Mouse (Mus musculus) heart, postnatal 0 days (tissue): ENCODE measurements around the gene Tcf3. TPM values are rescaled to one million over a fixed set of nuclear protein-coding genes. Genes with fewer than 3 reads are reported as not detected.

ENCODE experiments used
- ATAC-seq: fragments of 200-750 bp; cut with Nextera tagmentation; 2 replicates; pipeline ENCODE4 v1.8.0; 2017; ENCODE audit warnings: low read depth, moderate number of reproducible peaks, moderate library complexity; ENCODE audit not compliant: insufficient read depth
- DNase-seq: peaks from one replicate; pipeline ENCODE4 v3.0.0-alpha.2; 2016; ENCODE audit warnings: low spot score
- H3K27ac ChIP-seq: fragments of 300-500 bp; sonication (generic); 2 replicates; pipeline ENCODE4 v1.5.1; 2014; ENCODE audit warnings: low read depth, mild to moderate bottlenecking
- H3K27me3 ChIP-seq: fragments of 300-500 bp; sonication (generic); 2 replicates; pipeline ENCODE4 v1.6.1; 2014; ENCODE audit warnings: low read length, mixed read lengths; ENCODE audit not compliant: control insufficient read depth, insufficient read depth
- H3K36me3 ChIP-seq: fragments of 300-500 bp; sonication (generic); replicated peaks from 2 replicates; pipeline ENCODE4 v1.6.1; 2014; ENCODE audit warnings: low read length, mixed read lengths; ENCODE audit not compliant: control insufficient read depth, insufficient read depth
- H3K4me1 ChIP-seq: fragments of 300-500 bp; sonication (generic); 2 replicates; pipeline ENCODE4 v1.6.1; 2014; ENCODE audit warnings: antibody characterized with exemption; ENCODE audit not compliant: control insufficient read depth, insufficient read depth
- H3K4me2 ChIP-seq: fragments of 300-500 bp; sonication (generic); 2 replicates; pipeline ENCODE4 v1.6.1; 2014; ENCODE audit warnings: low read depth, mild to moderate bottlenecking, low read length, moderate library complexity
- H3K4me3 ChIP-seq: fragments of 300-500 bp; sonication (generic); 2 replicates; pipeline ENCODE4 v1.5.1; 2014; ENCODE audit warnings: low read depth, low read length
- H3K9ac ChIP-seq: fragments of 300-500 bp; sonication (generic); replicated peaks from 2 replicates; pipeline ENCODE4 v1.6.1; 2014; ENCODE audit warnings: low read depth, low read length, mixed read lengths
- H3K9me3 ChIP-seq: fragments of 300-500 bp; sonication (generic); replicated peaks from 2 replicates; pipeline ENCODE4 v1.6.1; 2016; ENCODE audit warnings: low read length; ENCODE audit not compliant: control insufficient read depth
- CTCF ChIP-seq: IDR thresholded peaks from 2 replicates; pipeline ENCODE4 v1.5.1; 2016; ENCODE audit warnings: antibody characterized with exemption, control low read depth, low read depth
- EP300 ChIP-seq: IDR thresholded peaks from 2 replicates; pipeline ENCODE4 v1.6.1; 2016; ENCODE audit warnings: antibody characterized with exemption, low read depth
- WGBS: fragments of 180-500 bp; shearing (Covaris S2); extraction: QIAGEN DNeasy Blood & Tissue Kit; methylation state at CpG from one replicate; pipeline ENCODE4 v1.1.7; 2014; 5-methylcytosine and 5-hydroxymethylcytosine counted together
- polyA plus RNA-seq: library from polyadenylated mRNA; unstranded; fragments of >200 nt; fragmentation: Nextera tagmentation; extraction: Ambion mirVana; gene quantifications from 2 replicates; pipeline ENCODE4 v1.2.1, GENCODE M21; 2015
- total RNA-seq: library from RNA; depleted of rRNA; stranded (reverse); fragments of >200 nt; gene quantifications from 2 replicates; pipeline ENCODE4 v1.2.3, GENCODE M21; 2014; ENCODE audit warnings: low replicate concordance

Gene Tcf3
- total and polyA plus RNA-seq, 2 experiments from 2014 or later, result 20.6 to 77.8 TPM

- Histone ChIP-seq H3K27me3 (no peaks in the 10 kb centered on the region), H3K9ac (no peak overlapping the region), H3K27ac (no peak overlapping the region), H3K4me1 (no peaks in the 10 kb centered on the region), H3K4me3 (no peak overlapping the region), H3K4me2 (no peak overlapping the region), H3K9me3 (no peaks in the 10 kb centered on the region), H3K36me3 (no peaks in the 10 kb centered on the region)
- ATAC-seq (no peak), DNase-seq (no peak)
- WGBS, result 59% methylated on average over 4 of the region's 4 CpGs
- TF ChIP-seq EP300, result no peak
- no peak for TF ChIP-seq CTCF
Observed at GRCm38 (mm10) chr10:80437973-80438372, 4.5 kb upstream of the Tcf3 start.

DNA sequence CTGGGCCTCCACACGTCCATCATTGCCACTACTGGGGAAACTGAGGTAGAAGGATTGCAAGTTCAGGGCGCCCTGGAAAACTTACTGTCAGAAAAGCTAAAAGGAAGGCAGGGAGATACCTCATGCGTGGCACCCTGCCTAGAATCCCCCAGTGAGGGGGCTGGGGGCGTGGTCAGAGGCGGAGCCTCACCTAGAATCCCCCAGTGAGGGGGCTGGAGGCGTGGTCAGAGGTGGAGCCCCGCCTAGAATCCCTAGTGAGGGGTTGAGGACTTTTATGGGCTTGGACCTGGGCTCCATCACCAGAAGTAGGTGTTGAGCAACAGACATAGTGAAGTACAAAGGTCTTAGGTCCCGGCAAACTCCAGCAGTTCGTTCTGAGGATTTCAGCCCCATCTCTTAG lies 2.8 kb upstream of the Tcf3 start:
- Histone ChIP-seq H3K4me3 (no peak overlapping the region), H3K27ac (no peak overlapping the region), H3K4me1 (peaks cover 4% of the 10 kb centered on the region), H3K9me3 (no peaks in the 10 kb centered on the region), H3K9ac (no peak overlapping the region; the same call in 1 of the 2 replicates), H3K4me2 (no peak overlapping the region), H3K27me3 (no peaks in the 10 kb centered on the region), H3K36me3 (no peaks in the 10 kb centered on the region)
- TF ChIP-seq CTCF (no peak), EP300 (no peak)
- no peak for ATAC-seq
- 10% methylated on average over 9 of the region's 9 CpGs for WGBS
- no peak for DNase-seq

DNA sequence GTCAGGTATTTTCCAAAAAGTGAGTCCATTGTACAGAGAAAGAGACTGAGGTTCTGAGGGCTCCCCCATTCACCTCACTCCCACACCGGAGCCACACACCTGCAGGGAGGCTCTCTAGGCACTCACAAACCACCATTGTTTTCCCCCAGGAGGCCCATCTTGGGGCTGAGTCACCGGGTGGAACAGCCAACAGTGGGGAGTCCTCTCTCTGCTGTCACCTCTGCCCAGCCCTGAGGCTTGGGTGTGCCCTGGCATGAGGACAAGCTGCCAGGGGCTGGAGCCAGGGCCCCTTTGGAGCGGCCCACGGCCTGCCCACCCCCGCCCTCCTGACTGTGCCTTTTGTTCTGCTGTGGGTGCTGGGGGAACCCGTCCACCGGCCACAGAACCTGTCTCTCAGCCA lies 2.3 kb upstream of the Tcf3 start:
- ATAC-seq, result no peak
- Histone ChIP-seq H3K27me3 (no peaks in the 10 kb centered on the region), H3K4me1 (peaks cover 4% of the 10 kb centered on the region), H3K36me3 (0 out of 2 replicates have a peak, but pooled peaks cover under 1% of the 10 kb centered on the region), H3K4me2 (no peak overlapping the region), H3K9me3 (no peaks in the 10 kb centered on the region), H3K9ac (no peak overlapping the region), H3K27ac (no peak overlapping the region), H3K4me3 (no peak overlapping the region)
- TF ChIP-seq EP300 (no peak), CTCF (no peak)
- WGBS, result 35% methylated on average over 7 of the region's 7 CpGs
- no peak for DNase-seq

DNA sequence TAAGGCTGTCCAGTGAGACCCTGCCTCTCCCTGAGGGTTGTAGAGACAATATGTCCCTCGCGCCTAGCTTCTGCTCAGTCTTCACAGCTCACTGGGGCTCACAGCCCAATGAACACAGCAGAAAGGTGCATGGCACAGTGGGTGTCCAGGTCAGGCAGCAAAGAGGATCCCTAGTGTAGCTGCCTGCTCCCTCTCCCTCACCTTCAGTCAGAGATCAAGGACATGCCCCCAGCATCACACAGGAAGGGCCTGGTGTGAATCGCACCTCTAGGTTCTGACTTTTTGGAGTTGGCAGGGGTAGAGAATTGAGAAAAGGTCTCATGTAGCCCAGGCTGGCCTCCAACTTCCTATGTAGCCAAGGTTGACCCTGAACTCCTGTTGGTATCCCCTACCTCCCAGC lies 1.4 kb upstream of the Tcf3 start:
- WGBS, result 82% methylated on average over 3 of the region's 3 CpGs
- H3K4me3 ChIP-seq, result no peak overlapping the region
- no peaks in the 10 kb centered on the region for H3K27me3 ChIP-seq
- DNase-seq, result no peak
- H3K9ac ChIP-seq, result no peak overlapping the region
- ATAC-seq, result no peak
- peaks cover 9% of the 10 kb centered on the region; the same call in 1 of the 2 replicates for H3K36me3 ChIP-seq
- no peak for TF ChIP-seq CTCF
- no peak for TF ChIP-seq EP300
- H3K4me1 ChIP-seq, result peaks cover 4% of the 10 kb centered on the region
- H3K27ac ChIP-seq, result no peak overlapping the region
- H3K4me2 ChIP-seq, result no peak overlapping the region
- no peaks in the 10 kb centered on the region for H3K9me3 ChIP-seq

DNA sequence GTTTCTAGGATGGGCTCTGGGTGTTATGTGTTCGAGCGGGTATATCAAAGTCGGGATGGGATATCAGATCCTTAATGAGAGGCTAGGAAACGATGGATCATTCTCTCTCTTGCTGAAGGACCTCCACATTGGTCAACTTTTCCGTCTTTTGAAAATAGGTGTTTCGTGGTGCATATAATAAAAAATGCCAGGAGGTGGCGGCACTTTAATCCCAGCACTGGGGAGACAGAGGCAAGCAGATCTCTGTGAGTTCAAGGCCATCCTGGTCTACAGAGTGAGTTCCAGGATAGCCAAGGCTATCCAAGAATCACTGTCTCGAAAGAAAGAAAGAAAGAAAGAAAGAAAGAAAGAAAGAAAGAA lies 766 bp upstream of the Tcf3 start:
- no peaks in the 10 kb centered on the region for H3K9me3 ChIP-seq
- TF ChIP-seq CTCF, result peak; percentile 8; the same call in 1 of the 2 replicates
- no peak for TF ChIP-seq EP300
- peaks cover 4% of the 10 kb centered on the region for H3K4me1 ChIP-seq
- H3K4me3 ChIP-seq, result peak overlapping the region; percentile 100; the same call in 1 of the 2 replicates
- H3K27ac ChIP-seq, result no peak overlapping the region
- peaks cover 16% of the 10 kb centered on the region for H3K36me3 ChIP-seq
- no peak overlapping the region for H3K4me2 ChIP-seq
- ATAC-seq, result no peak
- no peaks in the 10 kb centered on the region for H3K27me3 ChIP-seq
- DNase-seq, result no peak
- WGBS, result 13% methylated on average over 8 of the region's 8 CpGs
- H3K9ac ChIP-seq, result no peak overlapping the region

DNA sequence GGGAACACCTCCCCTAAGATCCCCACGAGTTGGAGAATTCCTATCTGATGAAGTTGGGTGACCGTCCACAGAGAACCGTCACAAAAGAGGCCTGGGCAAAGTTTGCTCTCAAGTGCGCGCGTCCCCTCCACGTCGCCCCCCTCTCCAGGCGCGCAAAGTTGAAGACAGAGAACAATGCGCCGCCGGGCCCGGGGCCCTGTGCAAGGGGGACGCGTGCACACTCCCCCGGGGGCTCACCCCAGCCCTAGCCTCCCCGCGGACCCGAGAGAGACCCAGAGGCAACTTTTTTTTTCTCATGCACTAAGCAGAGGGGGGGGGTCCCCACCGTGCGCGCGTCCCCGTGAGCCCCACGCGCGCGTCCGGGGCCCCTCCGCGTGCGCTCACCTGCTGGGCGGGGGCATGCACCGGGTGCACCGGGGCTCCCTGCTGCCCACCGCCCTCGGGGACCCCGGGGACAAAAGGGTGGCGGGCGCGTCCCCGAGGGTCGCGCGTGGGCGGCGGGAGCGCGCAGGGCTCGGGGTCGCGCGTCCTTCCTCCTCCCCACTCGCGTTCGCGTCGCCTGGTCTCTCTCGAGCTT lies 423 bp downstream of the Tcf3 start:
- Histone ChIP-seq H3K9ac (peak overlapping the region; percentile 99), H3K27ac (peak overlapping the region; percentile 96), H3K4me1 (peaks cover 4% of the 10 kb centered on the region), H3K27me3 (no peaks in the 10 kb centered on the region), H3K9me3 (no peaks in the 10 kb centered on the region), H3K36me3 (peaks cover 26% of the 10 kb centered on the region), H3K4me3 (peak overlapping the region; percentile 100), H3K4me2 (peak overlapping the region; percentile 94)
- ATAC-seq, result peak; percentile 9
- no peak for DNase-seq
- TF ChIP-seq EP300, result no peak
- no peak for TF ChIP-seq CTCF
- under 1% methylated on average over 52 of the region's 60 CpGs for WGBS
